Mouse (Mus musculus) E14TG2a.4 (cell line): ENCODE measurements around the gene Tcf3.

Experiments
- CTCF ChIP-seq: conservative IDR thresholded peaks from 2 replicates; pipeline ENCODE4 v1.5.1; 2014; ENCODE audit warnings: low read length
- POU5F1 ChIP-seq: IDR thresholded peaks from 2 replicates; pipeline ENCODE4 v1.6.1; 2014; ENCODE audit warnings: low read length, borderline replicate concordance

DNA sequence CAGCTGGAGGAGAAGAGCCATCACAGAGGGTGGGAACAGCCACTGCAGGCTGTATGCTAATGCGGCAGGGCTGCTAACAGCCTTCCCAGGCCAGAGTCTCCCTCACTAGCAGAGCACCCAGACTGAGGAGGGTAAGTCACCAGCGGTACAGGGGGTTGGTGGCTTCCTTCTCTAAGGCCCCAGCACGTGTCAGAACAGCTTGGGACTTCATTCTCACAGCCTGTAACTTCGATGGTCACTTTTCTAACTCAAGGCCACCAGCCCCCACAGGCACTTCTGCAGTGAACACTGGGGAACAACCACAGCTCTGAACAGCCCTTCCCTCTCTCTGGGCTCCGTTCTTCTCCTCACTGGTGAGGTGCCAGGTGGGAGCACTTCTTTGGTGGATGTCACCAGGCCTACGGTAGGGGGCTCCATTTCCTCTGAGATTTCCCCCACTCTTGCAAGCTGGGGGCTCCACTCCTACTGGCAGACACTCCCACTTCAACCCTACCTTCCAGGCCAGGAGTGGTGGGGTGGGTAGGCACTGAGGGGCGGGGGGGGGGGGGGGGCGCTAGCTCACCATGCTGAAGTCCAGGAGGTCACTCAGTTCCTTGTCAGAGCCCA lies 3.0 kb downstream of the Tcf3 start:
- TF ChIP-seq CTCF (no peak), POU5F1 (no peak)
